Mouse (Mus musculus) embryonic facial prominence, embryonic 14.5 days (tissue): ENCODE measurements around the gene Vti1a. TPM values are rescaled to one million over a fixed set of nuclear protein-coding genes. Genes with fewer than 3 reads are reported as not detected.

Source experiments
- ATAC-seq: fragments of 200-750 bp; cut with Nextera tagmentation; 2 replicates; pipeline ENCODE4 v1.8.0; 2017; ENCODE audit warnings: low read depth, moderate number of reproducible peaks, moderate TSS enrichment
- DNase-seq: peaks from one replicate; pipeline ENCODE4 v3.0.0-alpha.2; 2015; ENCODE audit warnings: low spot score
- H3K27ac ChIP-seq: fragments of 300-500 bp; sonication (generic); replicated peaks from 2 replicates; pipeline ENCODE4 v1.5.1; 2014; ENCODE audit warnings: low read depth, mild to moderate bottlenecking, low read length, moderate library complexity
- H3K27me3 ChIP-seq: fragments of 300-500 bp; sonication (generic); replicated peaks from 2 replicates; pipeline ENCODE4 v1.6.1; 2014; ENCODE audit warnings: low read length; ENCODE audit not compliant: control insufficient read depth, insufficient read depth
- H3K36me3 ChIP-seq: fragments of 300-500 bp; sonication (generic); 2 replicates; pipeline ENCODE4 v1.6.1; 2014; ENCODE audit warnings: low read length, mixed read lengths; ENCODE audit not compliant: control insufficient read depth, insufficient read depth
- H3K4me1 ChIP-seq: fragments of 300-500 bp; sonication (generic); 2 replicates; pipeline ENCODE4 v1.6.1; 2014; ENCODE audit warnings: antibody characterized with exemption, low read length; ENCODE audit not compliant: control insufficient read depth, insufficient read depth
- H3K4me2 ChIP-seq: fragments of 300-500 bp; sonication (generic); 2 replicates; pipeline ENCODE4 v1.6.1; 2014; ENCODE audit warnings: low read depth, mild to moderate bottlenecking, low read length, moderate library complexity, mixed read lengths
- H3K4me3 ChIP-seq: fragments of 300-500 bp; sonication (generic); 2 replicates; pipeline ENCODE4 v1.5.1; 2014; ENCODE audit warnings: low read depth, mild to moderate bottlenecking, low read length
- H3K9ac ChIP-seq: fragments of 300-500 bp; sonication (generic); 2 replicates; pipeline ENCODE4 v1.6.1; 2014; ENCODE audit warnings: low read depth, mild to moderate bottlenecking, low read length, moderate library complexity, mixed read lengths
- H3K9me3 ChIP-seq: fragments of 300-500 bp; sonication (generic); 2 replicates; pipeline ENCODE4 v1.6.1; 2016; ENCODE audit warnings: low read length; ENCODE audit not compliant: control insufficient read depth
- WGBS: fragments of 180-500 bp; shearing (Covaris S2); extraction: QIAGEN DNeasy Blood & Tissue Kit; methylation state at CpG from one replicate; pipeline ENCODE4 v1.1.7; 2014; 5-methylcytosine and 5-hydroxymethylcytosine counted together
- polyA plus RNA-seq: library from polyadenylated mRNA; unstranded; fragments of >200 nt; fragmentation: Nextera tagmentation; extraction: Ambion mirVana; gene quantifications from 2 replicates; pipeline ENCODE4 v1.2.1, GENCODE M21; 2014

The Vti1a gene
- polyA plus RNA-seq, 1 experiment from 2014 or later, result 17.0 TPM

GRCm38 (mm10) chr19:55509618-55510017, 193.5 kb downstream of the Vti1a start:
- WGBS, result 80% methylated on average over 8 of the region's 8 CpGs
- H3K4me2 ChIP-seq, result no peak overlapping the region
- no peak for ATAC-seq
- H3K27me3 ChIP-seq, result no peaks in the 10 kb centered on the region
- DNase-seq, result no peak
- H3K27ac ChIP-seq, result no peak overlapping the region
- no peaks in the 10 kb centered on the region for H3K36me3 ChIP-seq
- H3K9me3 ChIP-seq, result no peaks in the 10 kb centered on the region
- no peak overlapping the region for H3K4me3 ChIP-seq
- no peak overlapping the region for H3K9ac ChIP-seq
- H3K4me1 ChIP-seq, result peaks cover 21% of the 10 kb centered on the region

- Histone ChIP-seq H3K4me3 (no peak overlapping the region), H3K4me1 (peaks cover 5% of the 10 kb centered on the region), H3K9ac (no peak overlapping the region), H3K27me3 (no peaks in the 10 kb centered on the region), H3K36me3 (no peaks in the 10 kb centered on the region), H3K9me3 (no peaks in the 10 kb centered on the region), H3K27ac (no peak overlapping the region), H3K4me2 (no peak overlapping the region)
- ATAC-seq (no peak), DNase-seq (no peak)
- 70% methylated on average over 4 of the region's 4 CpGs for WGBS
These were observed 197.8 kb downstream of the Vti1a start for GRCm38 (mm10) chr19:55513941-55514340.

- Histone ChIP-seq H3K36me3 (no peaks in the 10 kb centered on the region), H3K4me3 (no peak overlapping the region), H3K9me3 (no peaks in the 10 kb centered on the region), H3K27ac (no peak overlapping the region), H3K4me2 (no peak overlapping the region), H3K4me1 (peaks cover 25% of the 10 kb centered on the region), H3K27me3 (no peaks in the 10 kb centered on the region), H3K9ac (no peak overlapping the region)
- WGBS, result 68% methylated on average over 2 of the region's 2 CpGs
- DNase-seq (no peak), ATAC-seq (no peak)
These were observed 204.1 kb downstream of the Vti1a start for GRCm38 (mm10) chr19:55520236-55520635.

- Histone ChIP-seq H3K9ac (no peak overlapping the region), H3K4me1 (peaks cover 29% of the 10 kb centered on the region), H3K36me3 (no peaks in the 10 kb centered on the region), H3K9me3 (no peaks in the 10 kb centered on the region), H3K4me3 (no peak overlapping the region), H3K4me2 (no peak overlapping the region), H3K27ac (no peak overlapping the region), H3K27me3 (no peaks in the 10 kb centered on the region)
- no peak for DNase-seq
- 78% methylated on average over 9 of the region's 9 CpGs for WGBS
- no peak for ATAC-seq
These were observed 207.2 kb downstream of the Vti1a start for GRCm38 (mm10) chr19:55523340-55523739.

- Histone ChIP-seq H3K27me3 (no peaks in the 10 kb centered on the region), H3K4me2 (no peak overlapping the region), H3K4me1 (peaks cover 26% of the 10 kb centered on the region), H3K9me3 (no peaks in the 10 kb centered on the region), H3K4me3 (no peak overlapping the region), H3K27ac (peak overlapping the region; percentile 2; the same call in 1 of the 2 replicates), H3K36me3 (no peaks in the 10 kb centered on the region), H3K9ac (no peak overlapping the region)
- 81% methylated on average over 7 of the region's 7 CpGs for WGBS
- DNase-seq (no peak), ATAC-seq (no peak)
These were observed 208.3 kb downstream of the Vti1a start for GRCm38 (mm10) chr19:55524385-55524784.

- no peak overlapping the region for H3K4me3 ChIP-seq
- DNase-seq, result peak; percentile 66
- 0 out of 2 replicates have a peak overlapping the region, but pooled peaks have one; percentile 20 for H3K9ac ChIP-seq
- WGBS, result 38% methylated on average over 3 of the region's 3 CpGs
- H3K4me2 ChIP-seq, result no peak overlapping the region
- H3K27ac ChIP-seq, result peak overlapping the region; percentile 2; the same call in 1 of the 2 replicates
- no peak for ATAC-seq
- H3K4me1 ChIP-seq, result peaks cover 19% of the 10 kb centered on the region
- H3K36me3 ChIP-seq, result no peaks in the 10 kb centered on the region
- no peaks in the 10 kb centered on the region for H3K9me3 ChIP-seq
- no peaks in the 10 kb centered on the region for H3K27me3 ChIP-seq
These were observed 209.0 kb downstream of the Vti1a start for GRCm38 (mm10) chr19:55525056-55525455.

- H3K27ac ChIP-seq, result no peak overlapping the region
- 19% methylated on average over 2 of the region's 2 CpGs for WGBS
- no peaks in the 10 kb centered on the region for H3K9me3 ChIP-seq
- H3K4me3 ChIP-seq, result no peak overlapping the region
- H3K9ac ChIP-seq, result no peak overlapping the region
- H3K4me2 ChIP-seq, result no peak overlapping the region
- no peaks in the 10 kb centered on the region for H3K36me3 ChIP-seq
- no peak for DNase-seq
- H3K4me1 ChIP-seq, result peaks cover 16% of the 10 kb centered on the region
- no peaks in the 10 kb centered on the region for H3K27me3 ChIP-seq
- ATAC-seq, result no peak
These were observed 210.7 kb downstream of the Vti1a start for GRCm38 (mm10) chr19:55526717-55527235.

- H3K4me2 ChIP-seq, result no peak overlapping the region
These were observed 213.9 kb downstream of the Vti1a start for GRCm38 (mm10) chr19:55530041-55530440.

GRCm38 (mm10) chr19:55532681-55533080, 216.6 kb downstream of the Vti1a start:
- H3K4me3 ChIP-seq, result no peak overlapping the region
- no peaks in the 10 kb centered on the region for H3K4me1 ChIP-seq
- H3K4me2 ChIP-seq, result no peak overlapping the region
- ATAC-seq (no peak), DNase-seq (no peak)
- H3K27me3 ChIP-seq, result no peaks in the 10 kb centered on the region
- H3K9ac ChIP-seq, result no peak overlapping the region
- 87% methylated on average over 3 of the region's 3 CpGs for WGBS
- no peaks in the 10 kb centered on the region for H3K9me3 ChIP-seq
- H3K36me3 ChIP-seq, result no peaks in the 10 kb centered on the region
- H3K27ac ChIP-seq, result no peak overlapping the region

More at GRCm38 (mm10) chr19:55530041-55530440, 213.9 kb downstream of the Vti1a start:
- Histone ChIP-seq H3K4me1 (peaks cover 3% of the 10 kb centered on the region), H3K27ac (no peak overlapping the region), H3K4me3 (no peak overlapping the region), H3K9ac (no peak overlapping the region), H3K9me3 (no peaks in the 10 kb centered on the region), H3K27me3 (no peaks in the 10 kb centered on the region), H3K36me3 (no peaks in the 10 kb centered on the region)
- WGBS, result 61% methylated on average over 3 of the region's 3 CpGs
- DNase-seq (peak; percentile 56), ATAC-seq (no peak)
